Mouse (Mus musculus) liver (tissue): ENCODE results near the gene Fsd1l.

Experiments used
- DNase-seq: peaks from one replicate; pipeline ENCODE4 v3.0.0-alpha.2; 2020; ENCODE audit warnings: mixed read lengths

Gene Fsd1l

GRCm38 (mm10) chr4:53750391-53751120 lies 119.3 kb downstream of the Fsd1l start:
- no peak for DNase-seq
